Mouse (Mus musculus) adrenal gland, adult 18-20 months (tissue): ENCODE data around the gene Ccr5. TPM values are rescaled to one million over a fixed set of nuclear protein-coding genes. Genes with fewer than 3 reads are reported as not detected.
A peak's percentile ranks its signal among the peaks of the same experiment; 100 is the strongest.
"Not testable (repeated sequence)": the region's sequence is repeated elsewhere in the genome, so short reads cannot be mapped to it uniquely, and the experiment has no call there.

Experiments
- DNase-seq, 2 experiments: peaks; one replicate each; pipeline ENCODE4 v3.0.0; 2021 to 2022; ENCODE audit warnings: low spot score in 2 of 2
- long read RNA-seq, 2 experiments: library from polyadenylated mRNA; stranded (forward); transcript quantifications; one replicate each; pipeline ENCODE4 v2.0.0; 2021
- total RNA-seq, 2 experiments: library from RNA; stranded (reverse); gene quantifications; 1 replicate in 1 of 2; 2 replicates in 1 of 2; pipeline ENCODE4 v1.2.3; 2021

The Ccr5 gene
- total RNA-seq = 1 to 10 TPM; 4.1 TPM
- long read RNA-seq, experiment 1 = 0 reads
- long read RNA-seq, experiment 2, full-length matches to known transcripts = 3 of 4 reads
- long read RNA-seq, experiment 2, partial matches to known transcripts = 0 of 4 reads
- long read RNA-seq, experiment 2, other reads (novel, unspliced or antisense) = 1 of 4 reads

DNA sequence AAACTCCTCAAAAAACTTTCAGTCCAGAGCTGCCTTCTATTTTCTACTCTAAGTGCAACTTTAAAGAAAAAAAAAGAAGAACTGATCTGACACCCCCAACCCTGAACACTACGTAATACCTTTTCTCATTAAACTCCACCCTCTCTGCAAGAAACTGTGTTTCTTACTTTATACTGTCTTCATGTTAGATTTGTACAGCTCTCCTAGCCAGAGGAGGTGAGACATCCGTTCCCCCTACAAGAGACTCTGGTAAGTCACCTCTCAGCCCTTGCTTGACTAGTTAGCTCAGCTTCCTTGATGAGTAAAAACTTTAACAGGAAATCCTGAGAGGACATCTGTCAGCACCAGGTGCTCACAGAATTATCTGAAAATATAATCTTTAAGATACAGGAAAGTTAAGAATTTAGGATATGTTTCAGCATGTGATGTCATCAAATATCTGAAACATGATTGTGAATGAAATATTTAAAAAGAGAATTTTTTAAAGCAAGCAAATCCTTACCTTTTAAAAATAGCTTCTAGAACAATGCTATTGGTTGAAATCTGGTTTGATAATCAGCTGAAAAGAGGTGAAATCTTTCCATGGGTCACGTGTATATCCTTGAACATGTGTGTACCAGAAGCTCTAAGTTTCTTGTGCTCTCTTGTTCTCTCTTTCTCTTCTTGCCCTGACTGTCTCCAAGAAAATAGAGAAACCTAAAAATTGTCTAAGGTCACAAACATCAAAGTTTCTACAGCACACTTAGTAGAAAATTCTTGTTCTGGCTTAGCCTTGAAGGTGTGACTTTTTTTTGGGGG, at the start of gene Ccr5:
Gene Ccr5 (plus strand): TSS at position 157 of the 798 bp plus-strand sequence.
- DNase-seq = no peak

DNA sequence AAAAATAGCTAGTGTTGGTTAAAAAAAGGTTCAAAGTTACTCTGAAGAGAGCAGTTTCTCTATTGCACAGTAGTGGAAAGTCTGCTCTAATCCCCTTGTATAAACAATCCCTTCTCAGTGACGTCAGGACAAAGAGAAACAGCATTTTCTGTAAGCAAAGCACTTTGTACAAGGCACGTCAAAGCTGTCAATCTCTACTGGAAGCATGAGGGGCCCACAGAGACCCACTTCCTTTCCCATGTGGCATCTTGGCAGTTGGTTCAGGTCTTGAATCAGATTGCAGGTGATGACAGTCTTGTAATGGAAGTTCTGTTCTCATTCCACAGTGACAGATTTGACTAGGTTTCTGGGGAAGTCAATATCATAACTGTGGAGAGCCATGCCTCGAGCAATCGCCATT, 41.5 kb upstream of the Ccr5 start:
- no peak for DNase-seq

DNA sequence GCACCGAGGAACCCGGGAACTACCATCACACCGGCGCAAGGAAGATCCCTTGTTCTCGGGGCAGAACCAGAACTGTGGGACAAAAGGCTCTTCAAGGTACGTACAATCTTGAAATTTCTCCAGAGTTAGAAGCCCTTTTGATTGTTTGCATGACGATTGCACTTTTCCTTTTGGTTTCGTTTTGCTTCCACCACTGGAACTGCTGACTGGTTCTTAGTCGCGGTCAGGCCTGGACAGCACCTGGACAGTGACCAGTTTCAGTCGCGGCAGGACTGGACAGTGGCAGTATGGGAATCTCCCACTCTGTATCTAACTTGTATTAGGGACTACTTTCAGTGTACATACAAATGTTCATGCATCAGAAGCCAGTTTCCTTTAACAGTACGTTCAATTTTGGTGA, 40.9 kb upstream of the Ccr5 start:
- not testable (repeated sequence) for DNase-seq

DNA sequence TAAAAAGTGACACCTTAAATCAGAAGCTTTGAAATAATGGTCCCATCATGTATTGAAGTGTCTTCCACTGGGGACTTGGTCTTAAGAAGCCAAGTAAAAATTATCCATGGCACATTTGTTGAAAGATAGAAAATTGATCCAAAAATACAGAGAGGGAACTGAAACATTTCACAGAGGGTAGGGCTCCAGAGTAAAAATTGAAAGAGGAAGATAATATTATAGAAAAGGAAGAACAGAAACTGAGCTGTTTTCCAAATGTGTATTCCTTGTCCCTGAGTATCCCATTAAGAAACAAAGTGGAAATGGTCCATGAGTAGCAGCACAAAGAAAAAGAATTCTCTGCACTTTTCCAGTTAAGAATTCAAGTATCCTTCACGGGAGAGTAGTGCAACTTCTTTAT, 30.9 kb upstream of the Ccr5 start:
- no peak for DNase-seq

DNA sequence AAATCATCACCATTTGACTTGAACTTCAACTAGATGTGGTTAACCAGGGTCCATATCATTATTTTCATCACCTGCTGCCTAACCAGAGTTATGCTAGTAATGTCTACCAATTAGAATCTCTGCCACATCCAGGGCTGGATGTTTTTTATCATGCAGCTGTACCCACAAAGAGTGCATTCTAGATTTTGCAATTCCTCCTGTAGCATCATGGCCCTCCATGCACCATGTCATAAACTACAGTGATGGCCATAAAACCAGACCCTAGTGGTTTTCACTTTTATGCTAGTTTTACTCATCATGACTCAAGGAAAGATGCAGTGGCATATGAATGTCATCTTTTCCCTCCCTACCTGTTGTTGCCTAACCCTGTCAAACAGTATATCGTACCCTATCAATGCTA, 22.2 kb upstream of the Ccr5 start:
- no peak for DNase-seq

DNA sequence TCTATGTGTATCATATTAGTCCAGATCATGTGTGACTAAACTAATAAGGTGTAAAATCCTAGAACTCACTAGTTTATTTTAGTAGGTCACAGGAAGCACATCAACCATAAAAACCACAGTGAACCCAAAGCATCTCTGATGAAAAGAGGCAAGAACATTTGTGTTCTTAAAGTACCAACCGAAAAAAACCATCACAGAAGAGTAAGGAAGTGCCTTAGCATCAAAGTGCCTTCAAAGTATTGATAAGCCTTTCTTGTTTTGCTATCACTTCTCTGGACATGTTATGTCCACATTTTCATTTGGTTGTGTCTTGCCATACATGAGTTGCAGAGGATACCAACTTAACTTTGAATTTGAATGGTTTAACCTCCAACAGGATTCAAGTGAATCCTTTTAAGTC, 21.0 kb upstream of the Ccr5 start:
- DNase-seq = no peak

DNA sequence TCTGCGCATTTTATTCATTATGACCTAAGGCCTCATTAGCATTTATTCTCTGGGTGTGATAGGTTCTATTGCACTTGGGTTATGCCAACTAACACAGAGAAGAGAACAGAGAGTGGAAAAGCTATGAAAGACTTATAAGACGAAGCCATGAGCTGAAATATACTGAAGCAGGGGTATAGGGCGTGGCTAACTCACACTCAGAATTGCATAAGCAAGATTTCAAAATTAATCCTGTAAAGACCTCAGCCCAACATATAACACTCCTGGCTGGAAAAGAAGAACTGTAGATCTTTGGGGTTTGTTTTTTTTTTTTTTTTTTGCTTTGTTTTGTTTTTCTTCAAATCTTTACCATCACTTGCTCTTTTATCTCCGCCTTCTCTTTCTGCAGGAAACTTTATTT, 19.6 kb upstream of the Ccr5 start, which contains the start of gene Ccr2:
Gene Ccr2 (plus strand): TSS at position 228 of the 400 bp plus-strand sequence.
- DNase-seq = no peak

DNA sequence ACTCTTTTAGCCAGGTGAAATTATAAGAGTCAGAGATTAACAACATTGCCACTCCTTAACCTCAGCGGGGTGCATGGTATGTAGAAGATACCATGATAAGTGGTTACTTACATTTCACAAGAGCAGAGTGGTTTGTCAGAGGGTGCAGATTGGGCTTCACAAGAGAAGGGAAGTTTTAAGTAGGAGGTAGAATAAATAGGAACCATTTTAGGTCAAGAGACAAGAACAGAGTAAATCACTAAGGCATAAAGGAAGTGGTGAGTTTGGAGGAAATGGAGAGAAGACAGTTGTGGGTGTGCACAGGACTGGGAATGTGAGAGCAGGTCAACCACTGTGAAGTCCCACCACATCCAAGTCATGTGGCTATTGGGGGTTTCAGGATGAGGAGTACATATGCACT, 18.1 kb upstream of the Ccr5 start:
- no peak for DNase-seq

DNA sequence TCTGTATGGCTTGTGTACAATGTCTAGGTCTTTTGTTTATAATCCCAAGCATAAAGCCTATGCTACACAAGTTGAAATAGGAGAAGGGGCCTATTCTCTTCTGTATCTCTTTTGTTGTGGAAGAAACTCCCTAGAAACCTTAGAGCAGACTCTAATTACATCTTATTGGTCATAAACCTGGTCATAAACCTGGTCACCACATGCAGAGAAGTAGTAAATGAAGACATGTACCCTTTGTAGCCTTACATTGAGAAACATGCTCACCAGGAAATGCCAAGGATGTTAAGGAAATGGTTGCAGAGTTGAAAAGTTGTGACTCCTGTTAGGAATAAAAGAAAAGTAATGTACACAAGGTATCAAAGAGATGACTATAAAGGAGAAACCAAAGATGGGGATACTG, 16.1 kb upstream of the Ccr5 start:
- DNase-seq = no peak

DNA sequence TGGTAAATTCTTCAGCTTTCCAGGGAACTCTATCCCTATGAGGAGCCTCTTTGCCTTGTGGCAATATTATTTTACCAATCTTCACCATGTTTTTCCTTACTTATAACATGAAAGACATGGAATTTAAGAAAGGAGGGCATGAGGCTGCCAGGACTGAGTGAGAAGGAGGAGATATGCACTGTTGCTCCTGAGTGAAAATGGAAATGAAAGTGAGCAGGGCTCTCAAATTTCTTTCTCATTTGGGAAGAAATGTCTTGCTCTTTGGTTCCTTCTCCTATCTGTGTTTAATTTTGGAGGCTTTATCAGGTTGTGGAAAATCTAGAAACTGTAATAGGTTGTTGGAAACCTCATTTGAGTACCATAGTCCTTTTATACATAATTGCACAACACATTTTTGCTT, 14.1 kb upstream of the Ccr5 start:
- DNase-seq = no peak

DNA sequence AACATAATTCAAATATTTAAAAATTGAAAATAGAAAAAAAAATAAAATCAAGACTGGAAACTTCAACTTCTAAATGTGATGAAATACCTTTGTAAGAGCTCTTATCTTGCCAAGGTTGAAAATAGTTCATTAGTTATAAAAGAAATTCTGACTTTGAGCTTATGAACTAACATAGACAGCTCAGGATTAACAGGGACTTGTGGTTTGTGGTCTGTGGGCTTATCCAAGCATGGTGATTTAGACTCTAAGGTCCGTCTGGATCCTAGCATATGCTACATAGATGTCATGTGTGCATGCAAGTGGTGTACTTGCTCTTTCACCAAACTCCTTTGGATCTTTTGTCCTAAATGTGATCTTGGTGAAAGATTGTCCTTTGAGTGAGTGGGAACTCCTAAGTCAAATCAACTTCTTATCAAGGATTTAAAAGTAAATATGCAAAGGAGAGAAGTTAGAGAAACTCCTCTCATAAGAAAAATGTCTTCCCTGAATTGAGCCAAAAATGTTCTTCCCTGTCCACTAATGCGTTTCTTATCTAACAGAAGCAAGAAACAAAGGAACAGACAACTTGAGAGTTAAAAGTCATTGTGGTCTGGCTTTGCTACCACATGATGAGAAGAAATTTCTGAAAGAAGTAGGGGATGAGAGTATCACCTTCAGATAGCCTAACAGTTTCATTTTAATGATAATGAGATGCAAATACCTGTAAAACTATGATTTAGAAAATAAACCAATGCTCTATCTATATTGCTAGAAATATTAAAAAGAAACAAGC, 12.8 kb upstream of the Ccr5 start:
- no peak for DNase-seq

DNA sequence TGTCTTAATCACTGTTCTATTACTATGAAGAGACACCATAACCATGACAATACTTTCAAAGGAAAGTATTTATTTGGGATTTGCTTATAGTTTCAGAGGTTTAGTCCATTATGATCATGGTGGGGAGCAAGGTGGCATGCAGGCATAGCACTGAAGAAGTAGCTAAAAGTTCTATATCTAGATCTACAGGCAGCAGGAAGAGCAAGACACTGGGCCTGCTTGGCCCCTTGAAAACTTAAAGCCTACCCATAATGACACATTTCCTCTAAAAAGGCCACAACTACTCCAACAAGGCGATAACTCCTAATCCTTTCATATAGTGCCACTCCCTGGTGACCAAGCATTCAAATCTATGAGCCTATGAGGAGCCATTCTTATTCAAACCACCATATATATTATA, 9.3 kb upstream of the Ccr5 start:
- DNase-seq = no peak

DNA sequence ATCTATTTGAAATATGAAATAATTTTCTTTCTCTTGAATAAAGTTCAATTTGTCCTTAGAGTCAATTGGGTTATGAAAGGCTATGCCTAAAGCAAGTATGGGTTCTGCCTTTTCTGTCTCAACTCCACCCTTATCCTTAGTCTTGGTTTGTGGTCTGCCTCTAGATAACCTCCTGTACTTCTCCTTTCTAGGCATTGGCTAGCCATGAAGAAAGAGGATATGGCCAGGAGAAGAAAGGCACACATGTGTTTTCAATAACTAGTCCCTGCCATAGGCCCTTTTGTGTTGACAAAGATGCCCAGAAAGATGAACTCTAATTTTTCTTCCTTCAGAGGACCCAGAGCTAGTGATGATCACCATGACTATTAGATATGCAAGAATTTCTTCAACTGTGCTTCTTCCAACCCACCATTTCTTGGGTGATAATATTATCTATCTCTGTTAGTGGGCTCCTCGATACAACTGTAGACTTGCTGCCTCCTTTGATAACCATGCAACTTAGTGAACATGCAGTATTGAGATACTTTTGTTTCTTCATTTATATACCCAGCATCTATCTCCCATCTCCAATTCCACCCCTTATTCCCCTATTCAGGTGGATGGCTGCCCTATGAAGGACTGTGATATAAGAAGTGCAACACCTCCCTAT, 8.6 kb upstream of the Ccr5 start:
- no peak for DNase-seq

DNA sequence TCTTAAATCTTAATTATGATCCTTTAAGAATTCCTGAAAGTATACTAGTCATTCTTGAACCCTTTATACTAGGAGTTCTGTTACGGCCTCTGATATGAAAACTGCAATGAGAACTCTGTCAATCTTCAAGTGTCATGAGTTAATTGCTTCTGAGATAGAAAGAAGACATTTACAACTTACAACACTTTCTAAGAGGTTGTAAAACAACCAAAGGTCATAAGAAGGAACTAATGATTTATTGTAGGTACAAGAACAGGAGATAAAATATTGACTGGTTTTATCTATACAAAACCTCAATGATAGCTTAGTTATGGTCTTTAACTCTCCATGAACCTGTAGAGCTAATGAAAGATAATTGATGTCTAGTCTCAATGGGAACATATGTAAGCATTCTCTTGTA, 7.6 kb upstream of the Ccr5 start:
- DNase-seq = no peak

DNA sequence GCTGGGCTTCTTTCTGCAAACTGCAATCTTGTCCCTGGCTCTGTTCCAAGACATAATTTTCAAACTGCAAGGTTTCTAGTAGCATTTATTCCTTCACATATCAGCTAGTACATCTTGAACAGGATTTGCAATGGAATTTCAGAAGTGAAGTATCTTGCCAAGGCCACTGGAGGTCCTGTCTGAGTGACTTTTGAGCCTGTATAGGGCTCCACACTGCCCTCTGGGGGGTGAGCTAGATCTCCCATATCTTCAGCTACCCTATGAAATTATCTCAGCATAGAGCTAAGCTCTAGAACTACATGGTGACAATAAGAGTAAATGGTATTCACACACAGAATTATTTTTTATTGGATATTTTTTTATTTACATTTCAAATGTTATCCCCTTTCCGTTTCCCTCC, 2.9 kb upstream of the Ccr5 start:
- DNase-seq = no peak

DNA sequence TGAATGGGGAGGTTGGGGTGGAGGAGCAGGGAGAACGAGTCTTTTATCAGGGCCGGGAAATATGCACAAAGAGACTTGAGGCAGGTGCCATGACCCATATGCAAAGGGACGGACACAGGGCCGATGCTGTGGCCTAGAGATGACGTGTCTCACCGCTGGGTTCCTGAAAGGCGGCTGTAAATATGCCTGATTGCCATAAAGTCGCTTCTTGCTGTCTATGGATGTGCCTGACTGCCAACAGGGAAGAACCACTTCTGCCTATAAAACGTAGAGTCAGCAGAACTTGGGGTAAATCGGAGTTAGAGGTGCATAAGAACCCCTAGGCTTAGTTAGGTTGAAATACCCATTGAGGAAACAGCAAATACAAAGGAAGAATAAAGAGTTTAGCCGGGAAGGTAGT, 4.2 kb downstream of the Ccr5 start:
- no peak for DNase-seq

DNA sequence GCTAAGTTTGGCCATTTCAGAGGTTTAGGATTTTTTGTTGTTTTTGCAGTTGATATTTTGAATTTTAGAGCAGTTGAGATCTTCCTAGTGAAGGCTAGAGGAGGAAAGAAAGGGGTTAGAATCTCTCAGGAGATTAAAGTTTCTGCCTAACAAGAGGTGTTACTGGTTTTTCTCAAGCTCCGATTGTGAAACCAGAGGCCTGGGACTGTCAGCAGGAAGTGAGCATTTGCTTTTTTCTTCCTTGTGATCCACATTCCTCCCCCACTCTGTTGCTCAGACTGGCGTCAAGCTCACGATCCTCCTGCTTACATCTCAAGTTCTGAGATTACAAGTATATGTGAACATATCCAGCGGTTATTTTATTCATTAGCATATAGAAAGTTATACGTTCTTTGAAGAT, 5.0 kb downstream of the Ccr5 start:
- DNase-seq = no peak

DNA sequence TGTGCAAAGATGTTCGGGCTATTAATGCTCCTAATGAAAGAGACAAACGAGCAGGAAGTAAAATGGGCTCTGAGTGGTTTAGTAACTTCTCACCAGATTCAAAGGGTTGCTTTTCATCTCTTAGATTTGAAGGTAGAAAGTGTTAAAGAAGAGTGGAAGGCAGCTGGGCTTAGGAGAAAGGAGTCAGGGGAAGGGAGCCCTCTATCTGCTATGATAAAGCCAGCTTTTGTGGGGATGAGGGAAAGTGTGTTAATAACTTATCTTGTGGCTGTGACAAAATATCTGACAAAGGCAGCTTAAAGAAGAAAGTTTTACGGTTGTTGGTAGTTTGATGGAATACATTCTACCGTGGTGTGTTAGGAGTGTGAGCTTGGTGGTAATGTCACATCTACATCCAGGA, 6.1 kb downstream of the Ccr5 start:
- DNase-seq = no peak

DNA sequence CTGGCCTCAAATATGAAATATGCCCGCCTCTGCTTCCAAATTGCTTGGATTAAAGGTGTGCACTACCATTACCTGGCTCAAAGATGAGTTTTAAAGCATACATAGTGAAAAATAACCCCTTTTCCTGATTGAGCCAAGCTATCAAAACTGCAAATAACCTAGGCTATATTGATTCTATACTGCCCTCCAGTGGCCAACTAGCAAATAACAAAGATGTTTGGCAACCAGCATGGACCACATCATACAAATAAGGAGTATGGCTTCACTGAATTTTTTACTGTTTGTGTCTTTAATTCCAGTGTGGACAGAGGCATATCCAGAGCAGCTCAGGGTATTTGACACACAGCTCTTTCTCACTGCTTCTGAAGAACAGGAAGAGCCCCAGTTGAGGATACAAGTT, 7.0 kb downstream of the Ccr5 start:
- peak in 1 of 2 experiments; percentile 27 for DNase-seq

DNA sequence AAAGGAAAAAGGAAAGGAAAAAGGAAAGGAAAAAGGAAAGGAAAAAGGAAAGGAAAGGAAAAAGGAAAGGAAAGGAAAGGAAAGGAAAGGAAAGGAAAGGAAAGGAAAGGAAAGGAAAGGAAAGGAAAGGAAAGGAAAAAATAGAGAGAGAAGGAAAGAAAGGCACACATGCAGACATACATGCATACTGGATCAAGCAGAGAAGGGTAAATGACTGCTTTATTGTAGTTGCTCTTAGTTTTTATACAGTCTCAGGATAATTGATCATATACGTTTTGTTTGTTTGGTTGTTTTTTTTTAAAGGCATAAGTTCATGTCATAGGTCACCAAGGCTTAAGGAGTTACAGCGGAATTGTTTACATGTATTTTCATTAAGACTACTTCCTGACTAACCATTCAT, 11.6 kb downstream of the Ccr5 start:
- not testable (repeated sequence) for DNase-seq

DNA sequence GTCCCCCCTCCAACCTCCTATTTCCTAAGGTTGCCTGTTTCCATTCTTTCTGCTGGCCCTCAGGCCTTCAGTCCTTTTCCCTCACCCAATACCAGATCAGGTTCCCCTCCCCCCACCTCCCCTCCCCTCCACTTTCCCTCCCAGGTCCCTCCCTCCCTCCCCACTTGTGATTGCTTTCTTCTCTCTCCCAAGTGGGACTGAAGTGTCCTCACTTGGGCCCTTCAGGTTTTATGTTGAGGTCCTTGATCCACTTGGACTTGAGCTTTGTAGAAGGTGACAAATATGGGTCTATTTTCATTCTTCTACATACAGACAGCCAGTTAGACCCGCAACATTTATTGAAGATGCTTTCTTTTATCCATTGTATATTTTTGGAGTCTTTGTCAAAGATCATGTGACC, 13.6 kb downstream of the Ccr5 start:
- not testable (repeated sequence) for DNase-seq

DNA sequence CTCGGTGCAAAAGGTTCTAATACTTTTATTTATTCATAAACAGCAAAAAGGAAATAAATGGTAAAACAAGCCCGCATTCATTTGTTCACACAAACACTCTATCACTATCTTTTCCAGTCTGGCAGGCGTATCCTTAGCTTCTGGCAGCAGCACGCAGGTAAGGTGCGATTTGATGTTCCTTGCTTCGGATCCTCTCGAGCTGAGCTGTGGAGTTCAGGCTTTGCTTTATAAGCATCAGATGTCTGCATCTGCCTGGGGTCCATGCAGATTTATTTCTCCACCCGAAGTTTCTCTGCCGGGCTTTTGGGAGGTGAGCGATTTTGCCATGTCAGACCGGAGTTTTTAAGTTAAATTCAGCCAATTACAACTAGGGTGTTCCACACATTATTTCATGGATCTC, 16.3 kb downstream of the Ccr5 start:
- no peak for DNase-seq
